Mouse (Mus musculus): Measurements from ENCODE around the gene Pcsk6. TPM values are rescaled to one million over a fixed set of nuclear protein-coding genes. Genes with fewer than 3 reads are reported as not detected.
"Not testable (repeated sequence)": the region's sequence is repeated elsewhere in the genome, so short reads cannot be mapped to it uniquely, and the experiment has no call there.

Gene Pcsk6
- polyA plus RNA-seq, 1 experiment from 2014 or later = 16.0 TPM

DNA sequence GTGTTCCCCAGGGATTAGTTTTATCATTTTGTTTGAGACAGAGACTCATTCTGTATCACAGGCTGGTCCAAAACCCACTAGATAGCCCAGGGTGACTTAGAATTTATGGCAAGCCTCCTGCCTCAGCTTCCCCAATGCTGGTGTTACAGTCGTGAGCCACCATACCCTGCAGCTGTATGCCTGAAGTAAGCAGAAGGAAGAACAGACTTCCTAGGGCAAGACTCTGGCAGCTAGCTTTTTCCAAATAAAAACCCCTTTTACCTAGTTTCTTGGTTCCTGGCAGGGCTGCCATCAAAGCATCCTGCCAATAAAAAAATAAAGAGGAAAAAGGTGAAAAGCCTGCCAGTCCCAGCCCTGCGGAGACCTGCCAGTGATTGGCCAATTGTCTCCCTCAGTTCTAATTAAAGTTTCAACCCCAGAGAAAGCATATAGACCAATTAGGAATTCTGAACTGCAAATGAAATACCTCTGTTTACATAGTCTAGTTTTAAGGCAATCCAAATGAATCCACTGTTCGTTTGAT, 51.6 kb downstream of the Pcsk6 start:
- Histone ChIP-seq H3K4me2 (ENCODE audit: low read depth, low read length) (no peak overlapping the region), H3K27ac (replicated peaks; ENCODE audit: low read depth, low read length) (no peak overlapping the region), H3K9ac (ENCODE audit: low read depth, low read length) (no peak overlapping the region), H3K9me3 (ENCODE audit: control insufficient read depth, low read length) (no peaks in the 10 kb centered on the region), H3K4me1 (ENCODE audit: control insufficient read depth, insufficient read depth, low read length) (peaks cover 14% of the 10 kb centered on the region), H3K27me3 (replicated peaks; ENCODE audit: control insufficient read depth, insufficient read depth, low read length) (no peaks in the 10 kb centered on the region), H3K4me3 (ENCODE audit: low read depth, low read length) (no peak overlapping the region), H3K36me3 (ENCODE audit: control insufficient read depth, insufficient read depth, low read length) (no peaks in the 10 kb centered on the region)
- no peak for ATAC-seq (ENCODE audit: low read depth)
- DNase-seq (ENCODE audit: low spot score) = no peak
- WGBS = 76% methylated on average over 3 of the region's 3 CpGs

DNA sequence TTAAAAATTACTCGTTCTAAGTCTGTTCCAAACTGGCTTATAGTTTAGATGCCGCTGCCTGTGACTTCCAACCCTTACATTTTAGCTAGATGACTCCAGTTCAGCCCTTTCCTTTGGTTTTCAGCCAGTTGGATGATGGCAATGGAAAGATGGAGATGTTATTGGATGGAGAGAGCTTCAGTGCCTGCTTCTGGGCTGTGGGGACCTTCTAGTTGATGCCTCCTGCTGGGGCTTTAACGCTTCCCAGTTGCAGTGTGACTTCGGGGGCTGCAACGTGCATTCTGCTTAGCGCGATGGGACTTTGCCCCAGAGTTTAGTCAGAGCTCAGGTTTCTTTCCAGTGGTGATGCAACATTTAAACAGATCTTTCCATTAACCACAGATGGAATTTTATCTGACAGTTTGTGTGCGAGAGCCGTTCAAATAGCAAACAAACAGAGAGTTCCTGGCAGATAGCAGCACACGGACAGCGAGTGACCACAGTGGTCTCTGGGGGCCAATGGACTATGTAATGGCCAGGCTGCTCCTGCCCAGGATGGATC, 53.3 kb downstream of the Pcsk6 start:
- Histone ChIP-seq H3K9ac (ENCODE audit: low read depth, low read length) (no peak overlapping the region), H3K4me2 (ENCODE audit: low read depth, low read length) (peak overlapping the region; percentile 34; the same call in 1 of the 2 replicates), H3K4me3 (ENCODE audit: low read depth, low read length) (no peak overlapping the region), H3K27ac (replicated peaks; ENCODE audit: low read depth, low read length) (0 out of 2 replicates have a peak overlapping the region, but pooled peaks have one; percentile 21), H3K36me3 (ENCODE audit: control insufficient read depth, insufficient read depth, low read length) (no peaks in the 10 kb centered on the region), H3K4me1 (ENCODE audit: control insufficient read depth, insufficient read depth, low read length) (peaks cover 14% of the 10 kb centered on the region), H3K27me3 (replicated peaks; ENCODE audit: control insufficient read depth, insufficient read depth, low read length) (no peaks in the 10 kb centered on the region), H3K9me3 (ENCODE audit: control insufficient read depth, low read length) (no peaks in the 10 kb centered on the region)
- ATAC-seq (ENCODE audit: low read depth) (no peak), DNase-seq (ENCODE audit: low spot score) (peak; percentile 50)
- WGBS = 35% methylated on average over 11 of the region's 11 CpGs

DNA sequence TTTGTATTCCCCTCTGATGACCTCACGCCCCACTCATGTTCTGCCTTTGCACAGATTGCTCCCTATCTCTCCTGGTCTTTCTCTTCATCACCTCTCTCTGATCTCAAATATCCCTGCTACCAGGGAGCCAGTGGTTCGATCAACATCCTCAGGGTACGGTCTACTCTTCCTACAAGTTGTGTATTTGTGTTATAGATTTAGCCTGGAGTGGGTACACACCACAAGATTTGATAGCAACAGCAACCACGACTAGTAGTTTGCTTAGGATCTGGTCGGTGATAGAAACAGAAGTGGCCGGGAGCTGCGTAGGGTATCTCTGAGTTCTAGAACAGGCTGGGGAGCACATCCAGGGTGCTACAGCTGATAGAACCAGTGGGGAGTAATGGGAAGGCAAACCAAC, 54.3 kb downstream of the Pcsk6 start:
- WGBS = 90% methylated on average over 7 of the region's 7 CpGs
- H3K4me2 ChIP-seq (ENCODE audit: low read depth, low read length) = no peak overlapping the region
- no peak overlapping the region for H3K27ac ChIP-seq (replicated peaks; ENCODE audit: low read depth, low read length)
- H3K4me3 ChIP-seq (ENCODE audit: low read depth, low read length) = no peak overlapping the region
- ATAC-seq (ENCODE audit: low read depth) (no peak), DNase-seq (ENCODE audit: low spot score) (no peak)
- H3K36me3 ChIP-seq (ENCODE audit: control insufficient read depth, insufficient read depth, low read length) = no peaks in the 10 kb centered on the region
- no peaks in the 10 kb centered on the region for H3K9me3 ChIP-seq (ENCODE audit: control insufficient read depth, low read length)
- no peak overlapping the region for H3K9ac ChIP-seq (ENCODE audit: low read depth, low read length)
- no peaks in the 10 kb centered on the region for H3K27me3 ChIP-seq (replicated peaks; ENCODE audit: control insufficient read depth, insufficient read depth, low read length)
- H3K4me1 ChIP-seq (ENCODE audit: control insufficient read depth, insufficient read depth, low read length) = peaks cover 14% of the 10 kb centered on the region

DNA sequence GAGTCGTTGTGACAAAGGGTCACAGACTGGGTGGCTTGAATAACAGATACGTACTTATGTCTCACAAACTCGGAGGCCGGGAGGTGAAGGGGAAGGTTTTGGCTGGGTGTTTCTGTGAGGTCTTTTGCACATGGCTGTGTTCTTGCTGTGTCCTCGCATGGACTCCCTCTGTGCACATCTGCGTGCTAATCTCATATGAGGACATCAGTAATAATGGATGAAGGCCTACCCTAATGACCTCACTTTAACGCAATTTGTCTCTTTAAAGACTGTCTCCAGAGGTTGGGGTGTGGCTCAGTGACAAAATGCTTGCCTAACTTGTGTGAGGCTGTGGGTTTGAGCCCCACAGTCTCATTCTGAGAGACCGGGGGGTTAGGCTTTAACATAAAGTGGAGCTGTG, 55.0 kb downstream of the Pcsk6 start:
- Histone ChIP-seq H3K9ac (ENCODE audit: low read depth, low read length) (no peak overlapping the region), H3K27me3 (replicated peaks; ENCODE audit: control insufficient read depth, insufficient read depth, low read length) (no peaks in the 10 kb centered on the region), H3K27ac (replicated peaks; ENCODE audit: low read depth, low read length) (no peak overlapping the region), H3K4me3 (ENCODE audit: low read depth, low read length) (no peak overlapping the region), H3K36me3 (ENCODE audit: control insufficient read depth, insufficient read depth, low read length) (no peaks in the 10 kb centered on the region), H3K4me1 (ENCODE audit: control insufficient read depth, insufficient read depth, low read length) (peaks cover 14% of the 10 kb centered on the region), H3K9me3 (ENCODE audit: control insufficient read depth, low read length) (no peaks in the 10 kb centered on the region), H3K4me2 (ENCODE audit: low read depth, low read length) (no peak overlapping the region)
- ATAC-seq (ENCODE audit: low read depth) = no peak
- DNase-seq (ENCODE audit: low spot score) = no peak
- 75% methylated on average over 8 of the region's 8 CpGs for WGBS

GRCm38 (mm10) chr7:65918431-65918830, 56.9 kb downstream of the Pcsk6 start:
- H3K27me3 ChIP-seq (replicated peaks; ENCODE audit: control insufficient read depth, insufficient read depth, low read length) = no peaks in the 10 kb centered on the region
- peaks cover 14% of the 10 kb centered on the region for H3K4me1 ChIP-seq (ENCODE audit: control insufficient read depth, insufficient read depth, low read length)
- H3K4me3 ChIP-seq (ENCODE audit: low read depth, low read length) = no peak overlapping the region
- H3K9ac ChIP-seq (ENCODE audit: low read depth, low read length) = no peak overlapping the region
- ATAC-seq (ENCODE audit: low read depth) = no peak
- 91% methylated on average over 4 of the region's 4 CpGs for WGBS
- no peaks in the 10 kb centered on the region; the same call in 1 of the 2 replicates for H3K9me3 ChIP-seq (ENCODE audit: control insufficient read depth, low read length)
- H3K4me2 ChIP-seq (ENCODE audit: low read depth, low read length) = no peak overlapping the region
- no peaks in the 10 kb centered on the region for H3K36me3 ChIP-seq (ENCODE audit: control insufficient read depth, insufficient read depth, low read length)
- DNase-seq (ENCODE audit: low spot score) = no peak
- no peak overlapping the region for H3K27ac ChIP-seq (replicated peaks; ENCODE audit: low read depth, low read length)

GRCm38 (mm10) chr7:65929398-65929797, 67.9 kb downstream of the Pcsk6 start:
- Histone ChIP-seq H3K36me3 (ENCODE audit: control insufficient read depth, insufficient read depth, low read length) (no peaks in the 10 kb centered on the region), H3K4me3 (ENCODE audit: low read depth, low read length) (no peak overlapping the region), H3K9ac (ENCODE audit: low read depth, low read length) (no peak overlapping the region), H3K27me3 (replicated peaks; ENCODE audit: control insufficient read depth, insufficient read depth, low read length) (no peaks in the 10 kb centered on the region), H3K4me1 (ENCODE audit: control insufficient read depth, insufficient read depth, low read length) (0 out of 2 replicates have a peak, but pooled peaks cover 6% of the 10 kb centered on the region), H3K27ac (replicated peaks; ENCODE audit: low read depth, low read length) (no peak overlapping the region), H3K4me2 (ENCODE audit: low read depth, low read length) (no peak overlapping the region), H3K9me3 (ENCODE audit: control insufficient read depth, low read length) (no peaks in the 10 kb centered on the region)
- DNase-seq (ENCODE audit: low spot score) = no peak
- no peak for ATAC-seq (ENCODE audit: low read depth)
- 21% methylated on average over 5 of the region's 5 CpGs for WGBS

- 0 out of 2 replicates have a peak, but pooled peaks cover 6% of the 10 kb centered on the region for H3K4me1 ChIP-seq (ENCODE audit: control insufficient read depth, insufficient read depth, low read length)
- no peak overlapping the region for H3K4me2 ChIP-seq (ENCODE audit: low read depth, low read length)
- H3K4me3 ChIP-seq (ENCODE audit: low read depth, low read length) = no peak overlapping the region
- ATAC-seq (ENCODE audit: low read depth) (no peak), DNase-seq (ENCODE audit: low spot score) (no peak)
- 38% methylated on average over 11 of the region's 11 CpGs for WGBS
- H3K27ac ChIP-seq (replicated peaks; ENCODE audit: low read depth, low read length) = no peak overlapping the region
- no peak overlapping the region for H3K9ac ChIP-seq (ENCODE audit: low read depth, low read length)
- no peaks in the 10 kb centered on the region for H3K36me3 ChIP-seq (ENCODE audit: control insufficient read depth, insufficient read depth, low read length)
- no peaks in the 10 kb centered on the region for H3K9me3 ChIP-seq (ENCODE audit: control insufficient read depth, low read length)
- no peaks in the 10 kb centered on the region for H3K27me3 ChIP-seq (replicated peaks; ENCODE audit: control insufficient read depth, insufficient read depth, low read length)
Observed at GRCm38 (mm10) chr7:65930478-65930877, 68.9 kb downstream of the Pcsk6 start.

GRCm38 (mm10) chr7:65934238-65934970, 72.9 kb downstream of the Pcsk6 start:
- not testable (repeated sequence) for H3K4me3 ChIP-seq (ENCODE audit: low read depth, low read length); DNase-seq (ENCODE audit: low spot score); H3K4me1 ChIP-seq (ENCODE audit: control insufficient read depth, insufficient read depth, low read length); H3K36me3 ChIP-seq (ENCODE audit: control insufficient read depth, insufficient read depth, low read length); H3K4me2 ChIP-seq (ENCODE audit: low read depth, low read length); ATAC-seq (ENCODE audit: low read depth); H3K27me3 ChIP-seq (replicated peaks; ENCODE audit: control insufficient read depth, insufficient read depth, low read length); H3K9me3 ChIP-seq (ENCODE audit: control insufficient read depth, low read length); H3K27ac ChIP-seq (replicated peaks; ENCODE audit: low read depth, low read length); H3K9ac ChIP-seq (ENCODE audit: low read depth, low read length)
- 74% methylated on average over 3 of the region's 3 CpGs for WGBS
